Mouse (Mus musculus): Measurements from ENCODE around the gene Lingo3.

The Lingo3 gene

GRCm38 (mm10) chr10:80799070-80799566 is 44.7 kb downstream of the Lingo3 start:
- no peak for DNase-seq (ENCODE audit: low spot score)

GRCm38 (mm10) chr10:80798150-80799006 is 45.5 kb downstream of the Lingo3 start, which contains the start of the genes Sf3a2 and Plekhj1:
TSS of gene Sf3a2 (plus strand) at chr10:80798198.
TSS of gene Plekhj1 (minus strand) at chr10:80798626.
- DNase-seq (ENCODE audit: low spot score), result peak; percentile 97

GRCm38 (mm10) chr10:80797186-80798149 is 46.4 kb downstream of the Lingo3 start:
- peak; percentile 21 for DNase-seq (ENCODE audit: low spot score)

GRCm38 (mm10) chr10:80796307-80796848 is 47.5 kb downstream of the Lingo3 start:
- DNase-seq (ENCODE audit: low spot score), result no peak

- no peak for DNase-seq (ENCODE audit: low spot score)
Measured at GRCm38 (mm10) chr10:80794750-80795149, 49.1 kb downstream of the Lingo3 start.

GRCm38 (mm10) chr10:80793803-80794202 is 50.0 kb downstream of the Lingo3 start:
- DNase-seq (ENCODE audit: low spot score), result no peak

- DNase-seq (ENCODE audit: low spot score), result no peak
Measured at GRCm38 (mm10) chr10:80793033-80793784, 50.6 kb downstream of the Lingo3 start.

- DNase-seq (ENCODE audit: low spot score), result no peak
Measured at GRCm38 (mm10) chr10:80792175-80793032, 51.4 kb downstream of the Lingo3 start.

GRCm38 (mm10) chr10:80791476-80792174 is 52.2 kb downstream of the Lingo3 start:
- DNase-seq (ENCODE audit: low spot score), result no peak

- no peak for DNase-seq (ENCODE audit: low spot score)
Measured at GRCm38 (mm10) chr10:80790761-80791404, 53.0 kb downstream of the Lingo3 start.

GRCm38 (mm10) chr10:80787517-80787916 is 56.3 kb downstream of the Lingo3 start:
- DNase-seq (ENCODE audit: low spot score), result no peak

- no peak for DNase-seq (ENCODE audit: low spot score)
Measured at GRCm38 (mm10) chr10:80785963-80786362, 57.9 kb downstream of the Lingo3 start.

- DNase-seq (ENCODE audit: low spot score), result no peak
Measured at GRCm38 (mm10) chr10:80784871-80785270, 59.0 kb downstream of the Lingo3 start.

GRCm38 (mm10) chr10:80784302-80784701 is 59.5 kb downstream of the Lingo3 start:
- DNase-seq (ENCODE audit: low spot score), result no peak

All from embryo, embryonic 10.5 days (tissue).